Mouse (Mus musculus) 3T3-L1 (cell line): ENCODE measurements around the gene Ambp.

Experiments used
- DNase-seq: peaks from one replicate; pipeline ENCODE4 v3.0.0-alpha.2; 2015; ENCODE audit warnings: low read depth, low spot score

The Ambp gene

DNA sequence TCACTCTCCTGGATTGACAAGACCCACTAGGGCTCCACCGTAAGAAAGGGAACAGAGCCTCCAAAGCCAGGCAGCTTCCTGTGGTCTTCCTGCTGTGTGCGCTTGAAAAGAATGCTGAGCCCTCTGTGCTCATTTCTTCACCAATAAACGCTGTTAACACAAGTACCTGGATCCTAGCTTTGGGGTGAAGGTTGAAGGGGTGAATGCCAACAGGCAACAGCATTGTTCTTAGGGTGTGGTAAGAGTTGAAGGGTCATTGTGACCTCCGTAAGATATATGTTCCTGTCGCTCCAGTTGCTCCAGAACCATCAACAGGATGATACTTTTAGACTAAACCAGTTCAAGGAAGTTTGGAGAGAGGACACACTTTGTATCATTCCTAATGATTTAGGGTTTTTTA, at the start of gene Ambp:
Gene Ambp, minus strand, starts transcription at position 101 of the 400 bp plus-strand sequence.
- DNase-seq = no peak

DNA sequence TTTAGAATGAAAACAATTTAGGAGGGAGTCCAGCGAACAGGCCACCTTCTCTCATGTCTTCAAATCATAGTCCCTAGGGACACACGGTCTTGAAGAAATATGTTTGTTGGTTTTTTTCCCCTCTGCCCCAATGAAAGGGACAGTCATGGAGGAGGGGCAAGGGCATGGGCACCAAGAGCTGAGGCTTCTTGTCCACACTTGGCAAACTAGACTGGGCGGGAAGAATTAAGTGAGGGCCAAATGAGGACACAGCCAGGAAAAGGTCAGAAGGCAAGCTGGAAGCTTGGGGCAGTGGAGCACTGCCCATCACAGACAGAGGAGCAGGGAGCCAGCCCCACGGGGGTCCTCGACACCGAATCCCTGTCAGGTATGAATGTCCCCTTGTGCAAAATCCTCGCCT, 49.3 kb upstream of the Ambp start:
- no peak for DNase-seq

DNA sequence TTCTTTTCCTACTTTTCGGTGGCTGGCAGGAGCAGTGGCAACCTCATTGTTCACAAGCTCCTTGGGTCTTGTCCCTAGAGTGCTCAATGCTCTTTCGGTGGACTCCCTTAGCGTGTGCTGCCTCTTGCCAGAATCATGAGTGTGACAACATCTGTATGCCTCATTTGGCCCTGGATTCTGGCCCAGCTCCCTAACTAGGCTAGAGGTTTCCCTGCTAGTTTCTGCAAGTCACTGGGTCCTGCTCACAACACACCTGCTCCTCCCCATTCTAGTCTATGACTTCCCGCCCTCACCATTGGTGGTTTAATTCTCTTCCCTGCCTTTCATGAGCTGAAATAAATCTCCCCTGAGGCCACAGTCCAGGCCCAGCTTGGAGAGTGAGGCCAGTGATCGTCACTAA, 44.8 kb upstream of the Ambp start:
- DNase-seq = no peak

DNA sequence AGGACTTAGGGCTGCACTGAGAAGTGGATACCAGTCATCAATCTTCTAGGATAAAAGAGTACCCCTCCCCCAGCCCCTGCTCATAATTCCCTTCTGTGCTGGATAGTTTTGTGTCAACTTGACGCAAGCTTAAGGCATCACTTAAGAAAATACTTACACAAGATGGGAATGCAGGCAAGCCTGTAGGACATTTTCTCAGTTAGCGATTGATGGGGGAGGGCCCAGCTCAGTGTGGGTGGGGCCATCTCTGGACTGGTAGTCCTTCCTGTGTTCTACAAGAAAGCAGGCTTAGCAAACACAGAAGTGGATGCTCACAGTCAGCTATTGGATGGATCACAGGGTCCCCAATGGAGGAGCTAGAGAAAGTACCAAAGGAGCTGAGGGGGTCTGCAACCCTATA, 39.8 kb upstream of the Ambp start:
- no peak for DNase-seq

DNA sequence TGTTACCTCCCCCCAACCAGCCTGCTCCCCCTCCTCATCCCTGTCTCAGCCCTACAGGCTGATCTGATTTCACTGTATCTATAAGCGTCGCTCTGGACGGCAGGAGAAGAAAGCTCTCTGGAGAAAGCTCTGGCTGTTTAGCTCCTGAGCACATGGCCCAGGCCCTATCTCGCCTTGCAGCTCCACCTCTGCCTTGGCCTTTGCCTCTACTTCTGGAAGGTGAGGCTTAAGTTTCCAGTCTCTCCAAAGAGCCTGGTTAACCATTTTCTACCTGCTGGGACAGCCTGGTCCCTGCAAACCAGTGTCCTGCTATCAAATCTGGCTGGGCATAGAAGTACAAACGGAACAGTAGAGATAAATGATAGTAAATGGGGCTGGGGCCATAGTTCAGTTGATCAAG, 37.0 kb upstream of the Ambp start:
- no peak for DNase-seq

DNA sequence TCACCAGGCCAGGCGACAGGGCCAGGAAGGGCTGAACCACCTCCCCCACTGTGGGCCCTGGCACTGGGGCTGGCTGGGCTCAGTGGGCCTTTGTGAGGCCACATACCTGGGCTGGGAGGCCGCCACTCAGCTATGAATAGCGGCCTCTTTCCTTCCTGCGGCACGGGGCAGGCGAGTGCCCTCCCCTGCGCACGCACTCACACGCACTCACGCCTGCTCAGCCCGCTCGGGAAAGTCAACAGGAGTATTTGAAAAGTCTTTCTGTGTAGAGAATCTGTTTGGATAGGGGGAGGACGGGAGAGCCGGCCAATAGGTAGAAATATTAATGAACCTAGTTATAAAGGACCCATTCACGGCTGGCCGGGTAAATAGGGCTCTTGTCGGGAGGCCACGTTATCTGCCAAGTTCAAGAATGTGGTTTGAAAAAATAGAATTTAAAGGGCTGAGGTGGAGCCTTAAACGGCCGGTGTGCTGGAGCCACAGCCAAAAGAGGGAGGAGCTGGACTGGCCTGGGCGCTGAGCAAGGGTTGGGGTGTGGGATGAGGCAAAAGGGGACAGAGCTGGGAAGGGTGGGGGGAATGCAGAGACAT, 31.8 kb upstream of the Ambp start:
- no peak for DNase-seq

DNA sequence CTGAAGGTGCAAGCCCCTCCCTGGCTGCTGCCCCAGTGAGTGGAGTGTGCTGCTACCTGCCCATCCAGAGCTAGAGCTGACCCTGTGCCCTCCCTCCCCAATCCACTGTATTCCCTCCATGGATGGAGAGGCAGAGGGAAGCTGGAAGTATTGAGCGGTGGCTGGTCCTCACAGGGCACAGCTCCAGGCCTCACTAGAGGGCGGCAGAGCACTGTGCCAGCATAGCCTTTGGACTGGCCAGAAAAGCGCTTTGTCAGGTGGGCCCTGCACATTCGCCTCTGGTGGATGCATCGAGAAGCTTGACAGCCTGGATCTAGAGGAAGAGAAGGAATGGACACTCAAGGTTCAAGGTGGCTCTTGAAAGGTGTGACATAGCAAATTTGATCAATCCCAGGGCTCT, 27.0 kb upstream of the Ambp start:
- peak; percentile 69 for DNase-seq

DNA sequence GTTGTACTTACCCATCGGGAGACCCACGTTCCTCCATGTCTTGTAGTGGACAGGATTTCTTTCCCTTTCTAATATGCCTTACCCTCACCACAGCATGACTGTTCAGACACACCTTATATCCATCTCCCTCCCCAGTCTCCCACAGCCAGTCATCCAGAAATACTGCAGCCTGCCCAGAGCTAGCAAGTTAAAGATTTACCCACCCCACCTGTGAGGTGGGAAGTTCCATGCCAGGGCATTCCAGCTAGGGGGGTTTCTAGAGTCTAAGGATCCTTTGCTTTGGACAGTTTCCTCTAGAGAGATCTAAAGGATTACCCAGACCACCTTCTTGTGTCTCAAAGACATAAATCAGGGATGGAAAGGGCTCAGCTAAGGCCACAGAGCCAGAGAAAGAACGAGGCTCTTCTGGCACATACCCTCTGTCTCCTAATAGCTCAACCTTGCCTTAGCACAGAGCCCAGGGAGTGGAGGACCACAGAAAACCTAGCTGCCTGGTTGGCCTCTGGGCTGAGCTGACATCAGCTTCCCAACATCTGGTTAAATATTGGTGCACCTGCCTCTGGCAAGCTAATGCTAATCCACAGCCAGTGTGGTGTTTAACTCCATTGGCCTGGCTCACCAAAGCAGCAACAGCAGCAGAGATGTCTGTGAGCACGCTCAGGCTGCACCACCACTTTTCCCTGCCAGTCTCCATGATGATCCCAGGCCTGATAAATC, 17.5 kb upstream of the Ambp start, which contains the start of gene Kif12:
Gene Kif12, minus strand, starts transcription at position 163 of the 717 bp plus-strand sequence.
- no peak for DNase-seq

DNA sequence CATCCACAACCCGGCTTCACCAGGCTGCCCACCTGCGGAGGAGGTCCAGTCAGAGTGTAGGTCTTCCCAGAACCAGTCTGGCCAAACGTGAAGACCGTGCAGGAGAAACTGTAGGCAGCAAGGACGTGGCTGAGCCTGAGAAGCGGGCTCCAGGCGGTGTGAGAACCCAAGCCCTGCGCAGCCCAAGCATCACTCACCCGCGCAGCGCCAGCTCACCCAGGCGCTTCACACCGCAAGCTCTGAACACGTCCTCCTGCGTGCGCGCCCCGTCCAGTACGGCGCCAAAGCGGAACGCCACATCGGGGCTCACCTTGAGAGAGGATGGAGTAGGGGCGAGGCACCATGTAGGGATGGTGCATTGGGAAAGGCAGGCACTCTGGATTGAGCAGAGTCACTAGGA, 16.5 kb upstream of the Ambp start:
- no peak for DNase-seq

DNA sequence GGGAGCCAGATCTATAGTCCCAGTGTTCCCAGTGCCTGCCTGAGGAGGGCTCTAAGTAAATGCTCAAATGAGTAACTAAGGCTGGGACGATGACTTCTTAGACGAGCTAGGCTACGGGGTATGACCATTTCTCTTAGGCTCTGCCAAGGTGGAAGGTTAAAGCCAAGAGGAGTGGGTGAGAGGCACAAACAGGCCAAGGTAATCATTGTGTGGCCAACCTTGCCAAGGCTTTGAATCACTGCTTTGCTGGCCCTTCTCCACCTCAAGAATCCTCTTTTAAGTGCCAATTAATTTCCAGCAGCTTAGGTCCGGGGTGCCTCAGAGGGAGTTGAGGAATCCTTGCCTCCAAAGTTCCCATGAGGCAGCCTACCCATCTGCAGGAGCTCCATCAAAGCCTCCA, 15.5 kb upstream of the Ambp start:
- no peak for DNase-seq

DNA sequence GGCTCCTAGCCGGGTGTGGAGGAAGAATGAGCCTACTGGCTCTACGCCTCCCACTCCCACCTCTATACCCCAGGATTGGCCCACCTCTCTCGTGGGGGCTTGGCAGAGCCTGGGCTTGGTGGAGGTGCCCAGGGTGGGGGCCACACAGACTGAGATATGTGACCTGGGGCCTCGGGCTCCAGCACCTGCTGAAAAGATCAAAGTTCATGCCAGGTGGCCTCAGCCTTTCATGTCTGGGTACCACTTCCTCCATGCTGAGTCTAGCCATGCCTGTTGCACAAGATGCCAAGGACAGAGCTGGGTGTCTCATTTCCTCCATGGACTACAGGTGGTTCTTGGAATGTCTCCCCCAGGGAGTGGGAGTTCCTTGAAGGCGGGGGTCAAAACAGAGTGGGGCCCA, 11.7 kb upstream of the Ambp start:
- DNase-seq = no peak

DNA sequence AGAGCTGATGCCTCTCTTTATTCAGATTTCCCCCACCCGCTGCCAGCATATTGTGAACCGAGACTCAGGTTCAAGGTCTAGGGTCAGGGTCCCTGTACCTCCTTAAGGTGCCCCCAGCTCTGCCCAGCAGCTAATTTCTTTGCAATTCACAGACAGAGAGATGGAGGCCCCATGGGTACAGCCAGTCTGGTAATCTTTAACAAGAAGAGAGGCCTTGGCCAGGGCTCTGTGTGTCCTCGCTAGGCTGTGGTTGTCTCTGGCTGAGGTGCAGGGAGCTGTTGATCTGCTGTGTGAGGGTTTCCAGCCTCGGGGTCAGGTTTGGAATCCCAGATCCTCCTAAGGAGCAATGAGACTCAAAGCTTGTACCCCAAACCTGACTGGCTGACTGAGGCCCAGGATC, 11.0 kb upstream of the Ambp start:
- no peak for DNase-seq

DNA sequence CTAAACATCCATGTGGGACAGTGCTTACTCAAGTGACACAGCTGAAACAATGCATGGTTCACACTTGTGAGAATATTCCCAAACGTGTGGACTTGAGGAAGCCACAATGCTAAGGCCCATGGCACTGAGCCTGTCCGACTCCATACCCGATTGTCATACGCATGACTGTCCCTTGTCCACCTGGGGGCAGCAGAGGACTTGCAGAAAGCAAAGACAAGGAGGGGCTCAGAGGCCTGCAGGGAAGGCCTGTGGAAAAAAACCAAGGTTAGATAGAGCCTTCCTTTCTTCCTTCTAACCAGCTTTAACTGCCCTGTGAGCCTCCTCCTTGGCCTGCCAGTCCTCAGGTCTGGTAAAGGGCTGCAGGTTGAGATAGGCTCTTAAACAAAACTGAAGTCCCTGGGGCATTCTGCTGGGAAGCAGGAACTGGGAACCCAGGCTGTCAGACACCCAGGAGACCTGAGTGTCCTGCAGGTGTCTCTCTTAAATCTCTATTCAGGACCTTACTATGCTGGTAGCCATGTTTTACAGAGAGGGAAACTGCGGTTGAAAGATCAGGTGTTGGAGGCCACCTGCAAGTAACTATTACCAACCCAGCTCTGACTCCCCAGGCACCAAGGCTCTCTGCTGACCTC, 4.5 kb upstream of the Ambp start:
- peak; percentile 89 for DNase-seq

DNA sequence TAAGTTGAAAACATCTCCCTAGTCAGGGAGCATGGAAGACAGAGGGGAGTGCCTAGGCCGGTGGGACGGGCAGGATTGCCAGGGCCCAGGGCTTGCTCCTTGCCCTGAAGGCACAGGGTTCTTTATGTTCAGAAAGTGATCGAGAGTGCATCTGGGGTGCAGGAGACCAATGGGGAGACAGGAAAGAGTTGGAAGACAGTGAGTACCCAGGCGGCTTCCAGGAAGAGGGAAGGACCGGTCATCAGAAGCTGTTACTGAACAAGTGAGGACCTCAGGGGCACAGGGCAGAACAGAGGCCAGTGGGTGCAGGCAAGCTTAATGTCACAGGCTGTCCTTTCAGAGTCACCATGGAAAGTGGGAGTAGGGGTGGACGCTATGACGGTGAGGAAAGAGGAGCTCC, 3.6 kb upstream of the Ambp start:
- DNase-seq = no peak

DNA sequence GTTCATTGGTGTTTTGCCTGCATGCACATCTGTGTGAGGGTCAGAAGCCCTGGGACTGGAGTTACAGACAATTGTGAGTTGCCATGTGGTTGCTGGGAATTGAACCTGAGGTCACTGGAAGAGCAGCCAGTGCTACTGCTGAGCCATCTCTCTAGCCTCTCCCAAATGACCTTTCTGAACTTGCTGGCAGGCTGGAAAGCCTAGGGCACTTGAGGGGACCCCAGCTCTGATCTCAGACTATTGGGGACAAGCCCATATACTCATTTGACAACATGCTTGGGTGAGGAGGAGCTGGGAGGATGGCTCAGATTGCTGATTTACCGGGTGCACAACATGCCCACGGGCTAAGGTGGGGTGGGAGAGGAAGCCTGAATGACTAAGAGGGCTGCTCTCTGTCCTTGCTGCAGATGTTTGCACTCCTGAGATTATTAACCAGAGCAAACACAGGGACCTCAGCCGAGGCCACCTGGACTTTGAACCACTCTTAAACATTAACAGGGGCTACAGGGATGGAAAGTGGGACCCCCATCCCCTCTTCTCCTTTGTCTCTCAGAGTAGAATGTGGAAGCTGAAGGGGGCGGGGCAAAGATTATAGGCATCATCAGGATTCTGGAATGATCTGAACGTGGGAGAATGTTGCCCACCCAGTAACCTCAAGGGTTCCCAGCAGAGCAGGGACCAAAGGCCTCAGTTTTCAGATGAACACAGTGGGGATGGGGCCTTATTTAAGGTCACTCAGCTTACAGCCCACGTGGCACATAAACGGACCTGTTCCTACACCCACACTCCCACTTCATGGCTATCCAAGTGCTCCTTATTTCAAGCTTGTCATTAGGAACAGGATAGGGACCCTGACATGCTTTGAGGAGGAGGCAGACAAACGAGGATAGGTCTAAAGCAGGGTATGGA, 2.4 kb upstream of the Ambp start:
- DNase-seq = no peak

DNA sequence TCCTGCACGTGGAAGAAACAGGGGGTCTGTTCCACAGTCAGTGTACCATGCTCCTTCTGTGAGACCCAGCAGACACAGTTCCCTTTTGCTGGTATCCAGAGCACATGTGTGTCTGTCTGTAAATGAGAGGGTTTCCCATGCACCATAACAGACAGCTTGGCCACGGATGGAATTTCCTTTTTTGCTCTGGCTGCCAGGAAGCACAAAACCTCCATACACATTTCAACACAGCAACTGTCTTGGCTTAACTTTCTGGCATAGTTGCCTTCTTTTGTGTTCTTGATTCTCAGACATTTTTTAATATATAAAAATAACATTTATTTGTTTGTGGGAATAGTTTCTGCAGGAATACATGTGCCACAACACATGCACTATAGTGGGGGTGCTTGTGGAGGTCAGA, 997 bp upstream of the Ambp start:
- DNase-seq = peak; percentile 22

DNA sequence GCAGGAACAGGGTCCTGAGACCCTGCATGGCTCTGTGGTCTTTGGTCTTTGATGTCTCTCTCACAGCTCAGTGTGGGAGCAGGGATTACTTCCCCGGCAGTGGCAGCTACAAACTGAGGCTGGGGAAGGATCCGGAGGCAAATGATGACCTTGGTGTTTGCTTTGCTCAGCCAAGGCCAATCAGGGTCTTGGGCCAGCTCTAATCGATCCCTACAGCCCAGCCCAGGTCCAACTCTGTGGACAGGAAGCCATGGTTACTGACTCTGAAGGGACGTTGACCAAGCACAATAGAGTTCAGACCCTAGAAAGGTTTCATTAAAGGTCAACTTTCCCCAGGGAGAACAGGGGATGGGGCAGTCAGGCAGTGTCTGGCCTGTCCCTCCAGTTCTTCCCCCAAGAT, 571 bp downstream of the Ambp start:
- DNase-seq = no peak

DNA sequence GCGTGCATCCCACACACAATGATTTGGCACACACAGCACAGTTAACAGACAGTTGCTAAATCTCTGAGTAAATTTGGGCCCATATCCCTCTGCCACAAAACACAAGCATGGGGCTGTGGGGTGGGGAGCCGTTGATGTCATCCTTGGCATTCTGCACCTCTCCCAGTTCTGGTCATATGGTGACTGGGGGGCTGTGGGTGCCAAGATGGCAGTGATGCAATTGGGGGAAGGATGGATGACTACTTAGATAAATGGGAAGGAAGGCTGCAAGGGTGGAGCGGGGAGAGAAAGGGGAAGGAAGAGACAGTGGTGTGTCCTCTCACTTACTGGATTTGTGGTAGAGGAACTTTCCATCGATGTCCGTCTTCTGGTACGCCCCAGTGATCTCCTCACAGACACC, 3.5 kb downstream of the Ambp start:
- DNase-seq = no peak

DNA sequence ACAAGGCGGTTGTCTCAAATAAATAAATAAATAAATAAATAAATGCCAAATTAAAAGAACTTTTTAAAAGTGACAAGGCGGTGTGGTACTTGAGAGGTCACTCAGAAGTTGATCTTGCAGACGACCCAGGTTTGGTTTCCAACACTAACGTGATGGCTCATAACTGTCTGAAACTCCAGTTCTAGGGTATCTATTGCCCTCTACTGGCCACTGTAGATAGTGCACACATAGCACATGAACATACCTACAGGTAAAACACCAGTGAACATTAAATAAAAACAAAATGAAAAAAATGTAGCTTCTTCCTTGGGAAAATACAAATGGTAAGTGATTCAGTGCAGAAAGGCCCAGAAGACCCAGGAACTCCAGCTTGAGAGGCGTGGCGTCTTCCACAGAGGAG, 7.3 kb downstream of the Ambp start:
- peak; percentile 14 for DNase-seq

DNA sequence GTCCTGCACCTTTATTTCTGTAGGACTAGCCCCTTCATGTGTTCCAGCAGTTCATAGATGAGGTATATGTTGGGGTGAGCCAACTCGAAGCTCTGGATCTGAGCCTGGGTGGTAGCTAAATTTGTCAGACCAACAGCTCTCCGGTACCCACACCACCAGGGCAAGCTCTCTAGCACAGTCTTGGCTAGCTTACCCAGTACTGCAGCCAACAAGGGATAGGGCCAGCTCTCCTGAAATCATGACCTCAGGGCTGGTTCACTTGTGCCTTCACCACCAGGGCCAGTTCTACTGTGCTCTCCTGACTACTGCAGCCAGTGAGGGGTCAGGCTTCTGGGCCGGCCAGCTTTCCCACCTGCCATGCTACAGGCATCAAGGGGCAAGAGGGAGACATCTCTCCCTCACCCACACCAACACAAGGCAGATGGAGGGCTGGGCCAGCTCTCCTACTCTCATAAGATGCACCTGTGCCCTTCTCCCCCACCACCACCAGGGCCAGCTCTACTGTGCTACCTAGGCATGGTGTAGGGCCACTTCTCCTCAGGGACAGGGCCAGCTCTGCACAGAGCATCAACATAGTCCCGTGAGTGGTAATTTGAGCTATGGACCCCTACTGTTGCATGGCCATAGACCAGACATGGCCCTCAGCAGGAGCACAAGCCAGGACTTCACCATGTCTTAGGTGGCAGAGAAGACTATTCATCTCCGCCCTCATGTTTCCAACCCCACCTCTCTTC, 24.5 kb downstream of the Ambp start:
- no peak for DNase-seq

DNA sequence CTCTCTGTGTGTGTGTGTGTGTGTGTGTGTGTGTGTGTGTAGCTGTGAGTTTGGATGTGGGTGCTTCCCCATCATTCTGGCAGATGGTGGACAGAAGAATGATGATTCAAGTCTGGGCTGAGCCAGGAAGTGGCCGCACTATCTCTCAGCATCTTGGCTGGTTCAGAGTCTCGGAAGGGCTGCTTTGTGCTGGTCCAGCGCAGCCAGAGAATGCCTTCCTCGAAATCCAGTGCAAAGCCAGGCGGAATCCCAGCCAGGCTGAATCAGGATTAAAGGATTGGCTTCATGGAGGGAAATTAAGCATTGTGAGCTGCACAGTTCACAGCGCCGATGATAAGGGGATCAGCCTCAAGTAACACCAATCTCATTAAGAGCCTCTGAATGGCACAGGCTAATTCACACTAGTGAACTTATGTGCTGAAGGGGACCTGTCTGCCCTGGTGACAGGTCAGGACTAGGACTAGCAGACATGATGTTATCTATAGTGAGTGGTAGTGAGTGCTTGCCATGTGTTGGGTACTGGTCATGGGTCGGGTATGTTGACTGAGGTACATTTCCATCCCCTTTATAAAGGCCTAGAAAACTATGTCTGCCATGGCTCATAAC, 29.6 kb downstream of the Ambp start:
- no peak for DNase-seq
